In the genomic region with DNA sequence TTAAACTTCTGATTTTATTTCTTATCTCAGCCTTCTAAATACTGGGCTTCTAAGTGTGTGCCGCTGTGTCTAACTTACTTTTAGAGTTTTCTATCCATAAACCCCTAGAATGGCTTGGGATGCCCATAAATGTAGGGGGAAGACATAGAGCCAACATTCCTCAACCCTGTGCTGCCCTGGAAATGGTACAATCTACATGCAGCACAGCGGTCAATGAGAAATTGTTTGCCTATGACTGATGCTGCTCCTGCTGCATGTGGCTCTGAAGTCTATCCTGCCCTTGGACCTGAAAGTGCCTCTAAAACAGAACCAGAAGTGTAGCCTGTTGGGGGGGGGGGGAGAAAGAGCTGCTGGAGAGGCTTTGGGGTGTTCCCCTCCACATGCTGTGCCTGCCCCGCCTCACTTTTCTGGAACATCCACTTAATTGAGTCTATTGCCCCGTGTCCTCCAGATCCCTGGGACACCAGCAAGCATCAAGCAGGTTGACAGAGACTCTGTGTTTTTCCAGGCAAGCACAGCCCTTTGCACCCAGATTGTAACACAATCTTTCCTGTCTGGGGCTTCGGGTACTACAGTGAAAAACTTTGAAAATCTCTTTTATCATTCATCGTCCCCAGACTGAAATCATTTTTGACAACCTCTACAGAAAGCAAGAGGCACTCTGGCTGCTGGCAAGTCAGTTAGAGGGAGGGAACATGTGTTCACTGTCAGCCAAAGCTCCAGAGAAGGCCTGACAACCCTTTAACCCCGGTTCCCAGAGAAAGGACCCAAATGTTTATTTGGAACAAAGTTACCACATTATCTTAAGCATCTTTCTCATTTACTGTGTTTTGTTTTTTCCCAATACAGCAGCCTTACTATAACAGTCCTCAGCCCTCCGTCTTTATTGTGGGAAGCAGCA, we compare ENCODE assay signal across 11 mouse cellular contexts.
DNase-seq lines count a peak whose midpoint lies in the region; ATAC-seq and TF ChIP-seq lines count a peak whose summit lies in the region.
"Had no signal": no experiment of that assay in that cellular context is flagged by ENCODE, and none has a peak within 500 bp of the region (broad histone marks: within the 10 kb centered on the region; RNA-seq: fewer than 3 reads in every experiment).

No protein-coding gene starts in this region.

- WGBS in intestine, embryonic 15.5 days = 50% methylated on average over 8 of the region's 8 CpGs
- 55% methylated on average over 8 of the region's 8 CpGs for WGBS in intestine, postnatal 0 days
- 39% methylated on average over 8 of the region's 8 CpGs for WGBS in embryonic facial prominence, embryonic 12.5 days
- WGBS in hindbrain, embryonic 16.5 days = 55% methylated on average over 8 of the region's 8 CpGs

- TF ChIP-seq CTCF in intestine, postnatal 0 days (IDR thresholded peaks at IDR 0.05; ENCODE audit: low read depth) = no peak

- no peak overlapping the region for H3K9ac ChIP-seq in intestine, embryonic 15.5 days
- no peak overlapping the region for H3K9ac ChIP-seq in intestine, postnatal 0 days (ENCODE audit: low read depth, low read length)
- H3K9ac ChIP-seq in embryonic facial prominence, embryonic 12.5 days = no peak overlapping the region
- no peak overlapping the region for H3K9ac ChIP-seq in hindbrain, embryonic 16.5 days (ENCODE audit: low read depth, low read length)
- H3K9ac ChIP-seq: forebrain, embryonic 13.5 days; limb, embryonic 15.5 days had no signal

- H3K27ac ChIP-seq in intestine, embryonic 15.5 days = no peak overlapping the region
- H3K27ac ChIP-seq in intestine, postnatal 0 days (ENCODE audit: low read depth, low read length) = no peak overlapping the region
- 0 out of 2 replicates have a peak overlapping the region, but pooled peaks have one; percentile 9 for H3K27ac ChIP-seq in embryonic facial prominence, embryonic 12.5 days
- H3K27ac ChIP-seq in hindbrain, embryonic 16.5 days (ENCODE audit: low read depth, low read length) = peak overlapping the region; percentile 56
- H3K27ac ChIP-seq: forebrain, embryonic 13.5 days; limb, embryonic 15.5 days; macrophage had no signal

- H3K4me2 ChIP-seq in intestine, embryonic 15.5 days (replicated peaks) = no peak overlapping the region
- no peak overlapping the region for H3K4me2 ChIP-seq in intestine, postnatal 0 days (replicated peaks; ENCODE audit: low read depth)
- no peak overlapping the region for H3K4me2 ChIP-seq in embryonic facial prominence, embryonic 12.5 days (replicated peaks)
- H3K4me2 ChIP-seq in hindbrain, embryonic 16.5 days (ENCODE audit: low read length) = no peak overlapping the region
- H3K4me2 ChIP-seq: forebrain, embryonic 13.5 days; limb, embryonic 15.5 days had no signal

- ATAC-seq in intestine, embryonic 15.5 days = 0 out of 2 replicates have a peak, but pooled peaks have one; percentile 20
- ATAC-seq in intestine, postnatal 0 days = no peak
- no peak for ATAC-seq in embryonic facial prominence, embryonic 12.5 days (ENCODE audit: insufficient number of reproducible peaks, insufficient read depth, low FRiP score, low TSS enrichment)
- no peak for ATAC-seq in hindbrain, embryonic 16.5 days
- no peak for ATAC-seq in activated CD4-positive, CD25-positive, alpha-beta regulatory T cell, adult 4 months
- ATAC-seq: forebrain, embryonic 13.5 days had no signal

- DNase-seq in lung, postnatal 14 days = peak; percentile 10
- DNase-seq in right cerebral cortex, postnatal 10 days (ENCODE audit: low spot score in 2 of 2) = no peak
- DNase-seq: cerebellum, adult 11-12 months had no signal

- no peaks in the 10 kb centered on the region for H3K36me3 ChIP-seq in intestine, embryonic 15.5 days
- no peaks in the 10 kb centered on the region for H3K36me3 ChIP-seq in intestine, postnatal 0 days (ENCODE audit: control insufficient read depth, insufficient read depth)
- H3K36me3 ChIP-seq in embryonic facial prominence, embryonic 12.5 days = no peaks in the 10 kb centered on the region
- H3K36me3 ChIP-seq in hindbrain, embryonic 16.5 days (ENCODE audit: control insufficient read depth, insufficient read depth, low read length) = no peaks in the 10 kb centered on the region
- H3K36me3 ChIP-seq: limb, embryonic 15.5 days had no signal

- no peaks in the 10 kb centered on the region for H3K9me3 ChIP-seq in intestine, embryonic 15.5 days
- H3K9me3 ChIP-seq in intestine, postnatal 0 days (ENCODE audit: control insufficient read depth) = no peaks in the 10 kb centered on the region
- no peaks in the 10 kb centered on the region for H3K9me3 ChIP-seq in embryonic facial prominence, embryonic 12.5 days
- no peaks in the 10 kb centered on the region for H3K9me3 ChIP-seq in hindbrain, embryonic 16.5 days (ENCODE audit: control insufficient read depth, low read length)
- H3K9me3 ChIP-seq: forebrain, embryonic 13.5 days; limb, embryonic 15.5 days had no signal

- H3K4me3 ChIP-seq in intestine, embryonic 15.5 days (replicated peaks) = no peak overlapping the region
- no peak overlapping the region for H3K4me3 ChIP-seq in intestine, postnatal 0 days (ENCODE audit: low read depth, low read length)
- no peak overlapping the region for H3K4me3 ChIP-seq in embryonic facial prominence, embryonic 12.5 days
- H3K4me3 ChIP-seq in hindbrain, embryonic 16.5 days (ENCODE audit: low read length) = no peak overlapping the region
- H3K4me3 ChIP-seq: forebrain, embryonic 13.5 days; limb, embryonic 15.5 days had no signal

- no peaks in the 10 kb centered on the region for H3K27me3 ChIP-seq in intestine, embryonic 15.5 days (replicated peaks)
- no peaks in the 10 kb centered on the region for H3K27me3 ChIP-seq in intestine, postnatal 0 days (replicated peaks; ENCODE audit: control insufficient read depth, insufficient read depth, low read length)
- no peaks in the 10 kb centered on the region for H3K27me3 ChIP-seq in embryonic facial prominence, embryonic 12.5 days
- no peaks in the 10 kb centered on the region for H3K27me3 ChIP-seq in hindbrain, embryonic 16.5 days (replicated peaks; ENCODE audit: control insufficient read depth, insufficient read depth, low read length)
- H3K27me3 ChIP-seq: limb, embryonic 15.5 days had no signal

- H3K4me1 ChIP-seq in intestine, embryonic 15.5 days (replicated peaks) = peaks cover 4% of the 10 kb centered on the region; the same call in 1 of the 2 replicates
- H3K4me1 ChIP-seq in intestine, postnatal 0 days (replicated peaks; ENCODE audit: control insufficient read depth, insufficient read depth, low read length) = no peaks in the 10 kb centered on the region
- H3K4me1 ChIP-seq in embryonic facial prominence, embryonic 12.5 days = peaks cover 27% of the 10 kb centered on the region
- H3K4me1 ChIP-seq in hindbrain, embryonic 16.5 days (ENCODE audit: control insufficient read depth, insufficient read depth, low read depth, low read length) = peaks cover 14% of the 10 kb centered on the region; the same call in 1 of the 2 replicates

Comparison
In these comparisons a context has a peak if more than half of its experiments do, and no peak if none do; other contexts are left out.
1. H3K27ac ChIP-seq: peak in embryonic facial prominence, embryonic 12.5 days (single experiment) and hindbrain, embryonic 16.5 days (single experiment); none in intestine, embryonic 15.5 days (single experiment) and intestine, postnatal 0 days (single experiment).